Mouse (Mus musculus): ENCODE data around the gene Vash2. TPM values are rescaled to one million over a fixed set of nuclear protein-coding genes. Genes with fewer than 3 reads are reported as not detected.
A peak's percentile ranks its signal among the peaks of the same experiment; 100 is the strongest.

Vash2 gene
- polyA plus RNA-seq, 1 experiment from 2014 or later = 56.7 TPM

- Histone ChIP-seq H3K27ac (replicated peaks) (no peak overlapping the region), H3K36me3 (replicated peaks) (no peaks in the 10 kb centered on the region), H3K9me3 (peaks cover 4% of the 10 kb centered on the region; the same call in 1 of the 2 replicates), H3K4me1 (0 out of 2 replicates have a peak, but pooled peaks cover 3% of the 10 kb centered on the region), H3K4me3 (no peak overlapping the region), H3K27me3 (replicated peaks; ENCODE audit: low read depth, poor library complexity, severe bottlenecking) (no peaks in the 10 kb centered on the region)
- no peak for DNase-seq (ENCODE audit: low spot score)
- 89% methylated on average over 1 of the region's 1 CpGs for WGBS
Measured at GRCm38 (mm10) chr1:190998027-190998426, 18.9 kb upstream of the Vash2 start.

- H3K4me1 ChIP-seq = 0 out of 2 replicates have a peak, but pooled peaks cover 3% of the 10 kb centered on the region
- no peak for DNase-seq (ENCODE audit: low spot score)
- WGBS = 74% methylated on average over 6 of the region's 6 CpGs
- no peak overlapping the region for H3K4me3 ChIP-seq
- H3K27ac ChIP-seq (replicated peaks) = no peak overlapping the region
- no peaks in the 10 kb centered on the region for H3K27me3 ChIP-seq (replicated peaks; ENCODE audit: low read depth, poor library complexity, severe bottlenecking)
- no peaks in the 10 kb centered on the region for H3K36me3 ChIP-seq (replicated peaks)
- peaks cover 4% of the 10 kb centered on the region; the same call in 1 of the 2 replicates for H3K9me3 ChIP-seq
Measured at GRCm38 (mm10) chr1:190996346-190996877, 17.3 kb upstream of the Vash2 start.

GRCm38 (mm10) chr1:190995548-190995947, 16.5 kb upstream of the Vash2 start:
- DNase-seq (ENCODE audit: low spot score) = no peak
- H3K27me3 ChIP-seq (replicated peaks; ENCODE audit: low read depth, poor library complexity, severe bottlenecking) = no peaks in the 10 kb centered on the region
- no peak overlapping the region for H3K4me3 ChIP-seq
- 0 out of 2 replicates have a peak, but pooled peaks cover 3% of the 10 kb centered on the region for H3K4me1 ChIP-seq
- H3K9me3 ChIP-seq = peaks cover 4% of the 10 kb centered on the region; the same call in 1 of the 2 replicates
- H3K27ac ChIP-seq (replicated peaks) = no peak overlapping the region
- WGBS = 77% methylated on average over 7 of the region's 7 CpGs
- H3K36me3 ChIP-seq (replicated peaks) = no peaks in the 10 kb centered on the region

- no peak overlapping the region for H3K27ac ChIP-seq (replicated peaks)
- no peaks in the 10 kb centered on the region for H3K9me3 ChIP-seq
- H3K4me1 ChIP-seq = no peaks in the 10 kb centered on the region
- no peak for DNase-seq (ENCODE audit: low spot score)
- no peak overlapping the region for H3K4me3 ChIP-seq
- no peaks in the 10 kb centered on the region for H3K27me3 ChIP-seq (replicated peaks; ENCODE audit: low read depth, poor library complexity, severe bottlenecking)
- 85% methylated on average over 9 of the region's 9 CpGs for WGBS
- no peaks in the 10 kb centered on the region for H3K36me3 ChIP-seq (replicated peaks)
Measured at GRCm38 (mm10) chr1:190989437-190990082, 10.5 kb upstream of the Vash2 start.

GRCm38 (mm10) chr1:190981412-190981811, 2.3 kb upstream of the Vash2 start:
- DNase-seq (ENCODE audit: low spot score) = no peak
- Histone ChIP-seq H3K4me1 (peaks cover 43% of the 10 kb centered on the region), H3K36me3 (replicated peaks) (0 out of 2 replicates have a peak, but pooled peaks cover under 1% of the 10 kb centered on the region), H3K27ac (replicated peaks) (no peak overlapping the region), H3K9me3 (no peaks in the 10 kb centered on the region), H3K4me3 (no peak overlapping the region), H3K27me3 (replicated peaks; ENCODE audit: low read depth, poor library complexity, severe bottlenecking) (no peaks in the 10 kb centered on the region; the same call in 1 of the 2 replicates)
- WGBS = 81% methylated on average over 4 of the region's 4 CpGs

GRCm38 (mm10) chr1:190980470-190980869, 1.4 kb upstream of the Vash2 start:
- Histone ChIP-seq H3K27me3 (replicated peaks; ENCODE audit: low read depth, poor library complexity, severe bottlenecking) (no peaks in the 10 kb centered on the region; the same call in 1 of the 2 replicates), H3K4me1 (peaks cover 47% of the 10 kb centered on the region), H3K9me3 (no peaks in the 10 kb centered on the region), H3K36me3 (replicated peaks) (peaks cover 9% of the 10 kb centered on the region), H3K4me3 (no peak overlapping the region; the same call in 1 of the 2 replicates), H3K27ac (replicated peaks) (no peak overlapping the region)
- no peak for DNase-seq (ENCODE audit: low spot score)
- 95% methylated on average over 1 of the region's 1 CpGs for WGBS

- Histone ChIP-seq H3K9me3 (no peaks in the 10 kb centered on the region), H3K4me3 (peak overlapping the region; percentile 77), H3K36me3 (replicated peaks) (peaks cover 28% of the 10 kb centered on the region), H3K27me3 (replicated peaks; ENCODE audit: low read depth, poor library complexity, severe bottlenecking) (no peaks in the 10 kb centered on the region; the same call in 1 of the 2 replicates), H3K4me1 (peaks cover 50% of the 10 kb centered on the region), H3K27ac (replicated peaks) (peak overlapping the region; percentile 96)
- DNase-seq (ENCODE audit: low spot score) = peak; percentile 84
- under 1% methylated on average over 46 of the region's 46 CpGs for WGBS
Measured at GRCm38 (mm10) chr1:190978511-190979073, 504 bp downstream of the Vash2 start.

- peaks cover 34% of the 10 kb centered on the region for H3K36me3 ChIP-seq (replicated peaks)
- peaks cover 52% of the 10 kb centered on the region for H3K4me1 ChIP-seq
- no peaks in the 10 kb centered on the region for H3K9me3 ChIP-seq
- DNase-seq (ENCODE audit: low spot score) = no peak
- peak overlapping the region; percentile 77 for H3K4me3 ChIP-seq
- under 1% methylated on average over 22 of the region's 22 CpGs for WGBS
- H3K27ac ChIP-seq (replicated peaks) = peak overlapping the region; percentile 96
- no peaks in the 10 kb centered on the region; the same call in 1 of the 2 replicates for H3K27me3 ChIP-seq (replicated peaks; ENCODE audit: low read depth, poor library complexity, severe bottlenecking)
Measured at GRCm38 (mm10) chr1:190978001-190978400, 1.1 kb downstream of the Vash2 start.

GRCm38 (mm10) chr1:190976887-190977573, 2.1 kb downstream of the Vash2 start:
- WGBS = 53% methylated on average over 11 of the region's 11 CpGs
- H3K4me1 ChIP-seq = peaks cover 54% of the 10 kb centered on the region
- no peaks in the 10 kb centered on the region; the same call in 1 of the 2 replicates for H3K27me3 ChIP-seq (replicated peaks; ENCODE audit: low read depth, poor library complexity, severe bottlenecking)
- H3K27ac ChIP-seq (replicated peaks) = peak overlapping the region; percentile 96
- H3K36me3 ChIP-seq (replicated peaks) = peaks cover 44% of the 10 kb centered on the region
- no peaks in the 10 kb centered on the region for H3K9me3 ChIP-seq
- H3K4me3 ChIP-seq = peak overlapping the region; percentile 77
- peak; percentile 23 for DNase-seq (ENCODE audit: low spot score)

GRCm38 (mm10) chr1:190974833-190975232, 4.3 kb downstream of the Vash2 start:
- Histone ChIP-seq H3K4me3 (no peak overlapping the region), H3K9me3 (no peaks in the 10 kb centered on the region), H3K36me3 (replicated peaks) (peaks cover 66% of the 10 kb centered on the region), H3K4me1 (peaks cover 42% of the 10 kb centered on the region), H3K27ac (replicated peaks) (no peak overlapping the region), H3K27me3 (replicated peaks; ENCODE audit: low read depth, poor library complexity, severe bottlenecking) (no peaks in the 10 kb centered on the region)
- DNase-seq (ENCODE audit: low spot score) = no peak
- WGBS = 71% methylated on average over 1 of the region's 1 CpGs

- peaks cover 72% of the 10 kb centered on the region for H3K36me3 ChIP-seq (replicated peaks)
- H3K9me3 ChIP-seq = no peaks in the 10 kb centered on the region
- H3K4me1 ChIP-seq = peaks cover 35% of the 10 kb centered on the region
- H3K4me3 ChIP-seq = no peak overlapping the region
- no peak for DNase-seq (ENCODE audit: low spot score)
- WGBS = 91% methylated on average over 8 of the region's 8 CpGs
- H3K27me3 ChIP-seq (replicated peaks; ENCODE audit: low read depth, poor library complexity, severe bottlenecking) = no peaks in the 10 kb centered on the region
- no peak overlapping the region for H3K27ac ChIP-seq (replicated peaks)
Measured at GRCm38 (mm10) chr1:190974191-190974590, 4.9 kb downstream of the Vash2 start.

GRCm38 (mm10) chr1:190972612-190973192, 6.4 kb downstream of the Vash2 start:
- Histone ChIP-seq H3K4me1 (peaks cover 23% of the 10 kb centered on the region), H3K9me3 (no peaks in the 10 kb centered on the region), H3K36me3 (replicated peaks) (peaks cover 87% of the 10 kb centered on the region), H3K4me3 (no peak overlapping the region), H3K27me3 (replicated peaks; ENCODE audit: low read depth, poor library complexity, severe bottlenecking) (no peaks in the 10 kb centered on the region), H3K27ac (replicated peaks) (no peak overlapping the region)
- WGBS = 84% methylated on average over 7 of the region's 7 CpGs
- no peak for DNase-seq (ENCODE audit: low spot score)

Measured in embryonic facial prominence, embryonic 10.5 days (tissue).